Mouse (Mus musculus) hindbrain, postnatal 0 days (tissue): ENCODE results near the gene Dab1. TPM values are rescaled to one million over a fixed set of nuclear protein-coding genes. Genes with fewer than 3 reads are reported as not detected.
A peak's percentile ranks its signal among the peaks of the same experiment; 100 is the strongest.

ENCODE experiments used
- ATAC-seq: fragments of 200-750 bp; cut with Nextera tagmentation; 2 replicates; pipeline ENCODE4 v1.8.0; 2017; ENCODE audit warnings: mild to moderate bottlenecking, moderate TSS enrichment, moderate library complexity
- DNase-seq: peaks from one replicate; pipeline ENCODE4 v3.0.0-alpha.2; 2015; ENCODE audit warnings: low spot score
- H3K27ac ChIP-seq: fragments of 300-500 bp; sonication (generic); 2 replicates; pipeline ENCODE4 v1.5.1; 2014; ENCODE audit warnings: mild to moderate bottlenecking
- H3K27me3 ChIP-seq: fragments of 300-500 bp; sonication (generic); 2 replicates; pipeline ENCODE4 v1.6.1; 2014; ENCODE audit warnings: low read length, mixed read lengths; ENCODE audit not compliant: insufficient read depth
- H3K36me3 ChIP-seq: fragments of 300-500 bp; sonication (generic); 2 replicates; pipeline ENCODE4 v1.6.1; 2014; ENCODE audit warnings: low read length, mixed read lengths; ENCODE audit not compliant: insufficient read depth
- H3K4me1 ChIP-seq: fragments of 300-500 bp; sonication (generic); 2 replicates; pipeline ENCODE4 v1.6.1; 2014; ENCODE audit warnings: antibody characterized with exemption, low read length, mixed read lengths; ENCODE audit not compliant: insufficient read depth
- H3K4me2 ChIP-seq: fragments of 300-500 bp; sonication (generic); 2 replicates; pipeline ENCODE4 v1.6.1; 2014; ENCODE audit warnings: low read depth, mild to moderate bottlenecking, low read length, moderate library complexity, mixed read lengths
- H3K4me3 ChIP-seq: fragments of 300-500 bp; sonication (generic); 2 replicates; pipeline ENCODE4 v1.5.1; 2014; ENCODE audit warnings: low read length
- H3K9ac ChIP-seq: fragments of 300-500 bp; sonication (generic); replicated peaks from 2 replicates; pipeline ENCODE4 v1.6.1; 2014; ENCODE audit warnings: mild to moderate bottlenecking, low read length, moderate library complexity, mixed read lengths
- H3K9me3 ChIP-seq: fragments of 300-500 bp; sonication (generic); 2 replicates; pipeline ENCODE4 v1.6.1; 2016; ENCODE audit warnings: low read length, mixed read lengths
- CTCF ChIP-seq: IDR thresholded peaks from 2 replicates; pipeline ENCODE4 v1.5.1; 2016; ENCODE audit warnings: antibody characterized with exemption, control low read depth, low read depth
- WGBS: fragments of 180-500 bp; shearing (Covaris S2); extraction: QIAGEN DNeasy Blood & Tissue Kit; methylation state at CpG from one replicate; pipeline ENCODE4 v1.1.7; 2014; 5-methylcytosine and 5-hydroxymethylcytosine counted together
- polyA plus RNA-seq: library from polyadenylated mRNA; unstranded; fragments of >200 nt; fragmentation: Nextera tagmentation; extraction: Ambion mirVana; gene quantifications from 2 replicates; pipeline ENCODE4 v1.2.1, GENCODE M21; 2015
- total RNA-seq: library from RNA; depleted of rRNA; stranded (reverse); fragments of >200 nt; gene quantifications from 2 replicates; pipeline ENCODE4 v1.2.3, GENCODE M21; 2014

The Dab1 gene
- total and polyA plus RNA-seq, 2 experiments from 2014 or later: 38.2 to 76.2 TPM

GRCm38 (mm10) chr4:104410922-104411321 is 791.8 kb downstream of the Dab1 start:
- Histone ChIP-seq H3K9ac (no peak overlapping the region), H3K4me1 (no peaks in the 10 kb centered on the region), H3K4me3 (no peak overlapping the region), H3K36me3 (no peaks in the 10 kb centered on the region), H3K27me3 (no peaks in the 10 kb centered on the region), H3K27ac (no peak overlapping the region), H3K9me3 (no peaks in the 10 kb centered on the region), H3K4me2 (no peak overlapping the region)
- TF ChIP-seq CTCF: no peak
- DNase-seq: no peak
- WGBS: 83% methylated on average over 6 of the region's 6 CpGs
- no peak for ATAC-seq

- 38% methylated on average over 2 of the region's 2 CpGs for WGBS
Observed at GRCm38 (mm10) chr4:104415482-104415881, 796.3 kb downstream of the Dab1 start.

GRCm38 (mm10) chr4:104418354-104418753 is 799.2 kb downstream of the Dab1 start:
- TF ChIP-seq CTCF: no peak
- no peaks in the 10 kb centered on the region for H3K36me3 ChIP-seq
- H3K27ac ChIP-seq: no peak overlapping the region
- no peak overlapping the region for H3K4me3 ChIP-seq
- ATAC-seq (no peak), DNase-seq (no peak)
- no peaks in the 10 kb centered on the region for H3K9me3 ChIP-seq
- WGBS: 93% methylated on average over 2 of the region's 2 CpGs
- H3K4me2 ChIP-seq: no peak overlapping the region
- no peaks in the 10 kb centered on the region for H3K27me3 ChIP-seq
- no peak overlapping the region for H3K9ac ChIP-seq
- H3K4me1 ChIP-seq: no peaks in the 10 kb centered on the region

More at GRCm38 (mm10) chr4:104415482-104415881, 796.3 kb downstream of the Dab1 start:
- no peaks in the 10 kb centered on the region for H3K27me3 ChIP-seq
- H3K9me3 ChIP-seq: no peaks in the 10 kb centered on the region
- DNase-seq (no peak), ATAC-seq (no peak)
- no peak overlapping the region for H3K9ac ChIP-seq
- no peak overlapping the region for H3K4me3 ChIP-seq
- H3K4me2 ChIP-seq: no peak overlapping the region
- no peaks in the 10 kb centered on the region for H3K4me1 ChIP-seq
- no peaks in the 10 kb centered on the region for H3K36me3 ChIP-seq
- no peak overlapping the region for H3K27ac ChIP-seq
- no peak for TF ChIP-seq CTCF

GRCm38 (mm10) chr4:104420983-104421680 is 802.0 kb downstream of the Dab1 start:
- WGBS: 93% methylated on average over 12 of the region's 12 CpGs
- no peak for DNase-seq
- ATAC-seq: no peak
- no peaks in the 10 kb centered on the region for H3K9me3 ChIP-seq
- no peaks in the 10 kb centered on the region for H3K4me1 ChIP-seq
- H3K27ac ChIP-seq: no peak overlapping the region
- H3K27me3 ChIP-seq: no peaks in the 10 kb centered on the region
- no peaks in the 10 kb centered on the region for H3K36me3 ChIP-seq
- no peak overlapping the region for H3K4me2 ChIP-seq
- no peak overlapping the region for H3K9ac ChIP-seq
- TF ChIP-seq CTCF: no peak
- no peak overlapping the region for H3K4me3 ChIP-seq

- Histone ChIP-seq H3K36me3 (no peaks in the 10 kb centered on the region), H3K9ac (no peak overlapping the region), H3K27ac (no peak overlapping the region), H3K4me3 (no peak overlapping the region), H3K27me3 (no peaks in the 10 kb centered on the region), H3K9me3 (no peaks in the 10 kb centered on the region), H3K4me1 (peaks cover 5% of the 10 kb centered on the region; the same call in 1 of the 2 replicates), H3K4me2 (no peak overlapping the region)
- ATAC-seq (no peak), DNase-seq (no peak)
- no peak for TF ChIP-seq CTCF
- WGBS: 90% methylated on average over 7 of the region's 7 CpGs
Observed at GRCm38 (mm10) chr4:104429127-104429526, 810.0 kb downstream of the Dab1 start.

- Histone ChIP-seq H3K9ac (no peak overlapping the region), H3K27ac (peak overlapping the region; percentile 15; the same call in 1 of the 2 replicates)
- 50% methylated on average over 7 of the region's 7 CpGs for WGBS
Observed at GRCm38 (mm10) chr4:104431231-104431855, 812.2 kb downstream of the Dab1 start.

GRCm38 (mm10) chr4:104432150-104432549 is 813.0 kb downstream of the Dab1 start:
- Histone ChIP-seq H3K4me3 (no peak overlapping the region), H3K9me3 (no peaks in the 10 kb centered on the region), H3K27ac (no peak overlapping the region), H3K4me1 (peaks cover 5% of the 10 kb centered on the region; the same call in 1 of the 2 replicates), H3K4me2 (no peak overlapping the region), H3K9ac (no peak overlapping the region), H3K27me3 (no peaks in the 10 kb centered on the region), H3K36me3 (no peaks in the 10 kb centered on the region)
- no peak for TF ChIP-seq CTCF
- no peak for ATAC-seq
- DNase-seq: no peak
- WGBS: 80% methylated on average over 11 of the region's 11 CpGs

More at GRCm38 (mm10) chr4:104431231-104431855, 812.2 kb downstream of the Dab1 start:
- Histone ChIP-seq H3K4me3 (no peak overlapping the region), H3K36me3 (no peaks in the 10 kb centered on the region), H3K9me3 (no peaks in the 10 kb centered on the region), H3K4me1 (peaks cover 5% of the 10 kb centered on the region; the same call in 1 of the 2 replicates), H3K4me2 (no peak overlapping the region), H3K27me3 (no peaks in the 10 kb centered on the region)
- TF ChIP-seq CTCF: no peak
- no peak for ATAC-seq
- no peak for DNase-seq
